Mouse (Mus musculus): ENCODE measurements at regions not wholly inside any gene's neighbourhood (a gene's known extent, or its start where the extent isn't known, plus 50 kb on each side); places are given as distances from the start of the nearest gene placed in this dataset.
A peak's percentile ranks its signal among the peaks of the same experiment; 100 is the strongest.

DNA sequence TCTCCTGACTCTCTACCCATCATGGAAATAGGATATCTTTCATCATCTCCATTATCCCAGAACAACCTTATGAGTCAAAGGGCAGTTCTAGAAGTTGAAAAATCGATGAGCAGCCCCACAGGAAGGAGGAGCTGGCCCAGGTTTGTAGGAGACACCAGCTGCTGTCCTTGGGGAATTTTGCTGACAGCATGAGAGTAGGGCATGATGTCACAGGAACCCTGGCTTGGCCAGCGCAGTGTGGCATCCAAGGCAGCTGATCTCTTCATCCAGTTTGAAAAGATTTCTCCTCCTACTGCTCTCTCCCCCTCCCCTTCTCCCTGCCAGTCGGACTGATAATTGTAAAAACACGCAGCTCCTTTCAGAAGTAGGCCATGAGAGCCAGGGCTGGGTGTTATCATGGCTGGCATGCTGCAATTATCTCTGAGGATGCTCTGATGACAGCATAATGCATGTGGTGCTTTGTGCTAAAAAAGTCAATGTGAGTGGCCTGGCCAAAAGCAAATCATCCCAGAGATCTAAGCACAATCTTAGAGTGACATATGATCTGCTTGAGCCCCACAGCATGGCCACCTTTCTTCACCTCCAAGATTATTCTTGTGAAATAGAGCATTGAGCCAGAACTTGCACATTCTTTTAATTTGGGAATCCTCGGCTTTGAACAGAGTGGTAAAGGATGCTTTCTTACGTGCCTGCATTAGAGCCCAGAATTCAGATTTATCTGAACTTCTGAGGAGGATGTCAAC is 54.2 kb downstream of the Gjd2 start:
- no peak for DNase-seq

DNA sequence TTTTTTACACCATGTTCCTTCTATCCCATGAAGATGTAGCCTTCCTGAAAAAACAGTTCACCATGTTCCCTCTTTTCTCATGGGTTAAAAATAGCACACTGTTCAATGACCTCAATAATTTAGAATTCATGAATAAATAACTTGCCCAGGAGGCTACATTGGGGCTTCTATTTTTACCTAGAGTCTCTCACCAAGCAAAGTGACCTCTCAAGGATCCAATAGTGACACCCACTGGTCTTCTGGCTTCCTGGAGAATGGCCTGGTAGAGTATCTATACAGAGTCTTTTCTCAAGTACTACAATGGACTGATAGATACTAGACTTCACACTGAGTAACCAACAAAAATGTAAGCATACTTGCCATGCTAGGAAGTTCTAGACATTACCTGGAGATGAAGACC is 60.9 kb downstream of the Gjd2 start:
- DNase-seq = no peak

DNA sequence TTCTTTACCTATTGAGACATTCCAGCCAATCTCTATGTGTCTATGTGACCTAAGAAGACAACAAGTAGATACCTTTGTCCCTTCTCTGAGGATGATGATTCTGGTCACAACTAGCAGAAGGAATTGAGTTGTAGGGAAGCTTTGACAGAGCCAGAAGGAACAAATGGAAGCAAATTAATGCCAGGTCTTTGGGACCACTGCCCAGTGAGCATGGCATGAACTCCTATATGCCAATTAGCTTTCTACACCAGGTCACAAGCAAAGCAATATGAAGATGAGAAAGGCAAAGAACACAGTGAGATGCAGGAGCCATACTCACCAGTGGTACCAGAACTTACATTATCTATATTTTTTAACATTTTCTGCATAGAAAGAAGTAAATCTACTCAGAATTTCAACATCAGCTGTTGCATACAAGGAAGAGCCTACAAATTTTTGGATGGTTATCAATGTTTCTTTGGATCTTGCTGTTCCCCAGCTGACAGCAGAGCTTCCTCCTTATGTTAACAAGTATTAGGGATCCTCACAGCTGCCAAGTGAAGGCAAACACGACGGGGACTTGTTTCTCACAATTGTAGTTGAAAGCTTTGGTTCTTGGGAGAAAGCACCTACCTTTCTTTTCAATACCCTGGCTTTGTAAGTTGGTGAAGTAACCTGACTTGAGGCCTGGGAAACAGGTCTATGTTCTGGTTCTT is 64.0 kb downstream of the Gjd2 start:
- DNase-seq = no peak

DNA sequence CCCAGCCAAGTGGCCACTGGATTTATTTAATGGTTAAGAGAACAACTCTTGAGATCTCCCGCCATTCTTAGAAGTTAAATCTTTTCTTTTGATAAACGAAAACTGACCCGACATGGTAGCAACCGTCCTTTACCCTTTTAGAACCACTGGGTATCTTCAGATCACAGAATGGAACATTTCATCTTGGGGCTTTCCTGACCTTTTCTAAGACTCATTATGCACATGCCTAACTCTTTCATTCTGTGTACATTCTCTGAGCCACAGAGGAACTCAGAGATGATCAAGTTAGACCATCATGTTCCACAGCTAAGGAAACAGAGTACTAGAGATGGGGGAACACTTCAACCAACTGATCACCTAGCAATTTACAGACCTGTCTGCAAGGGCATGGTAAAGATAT is 81.7 kb downstream of the Gjd2 start:
- DNase-seq = no peak

DNA sequence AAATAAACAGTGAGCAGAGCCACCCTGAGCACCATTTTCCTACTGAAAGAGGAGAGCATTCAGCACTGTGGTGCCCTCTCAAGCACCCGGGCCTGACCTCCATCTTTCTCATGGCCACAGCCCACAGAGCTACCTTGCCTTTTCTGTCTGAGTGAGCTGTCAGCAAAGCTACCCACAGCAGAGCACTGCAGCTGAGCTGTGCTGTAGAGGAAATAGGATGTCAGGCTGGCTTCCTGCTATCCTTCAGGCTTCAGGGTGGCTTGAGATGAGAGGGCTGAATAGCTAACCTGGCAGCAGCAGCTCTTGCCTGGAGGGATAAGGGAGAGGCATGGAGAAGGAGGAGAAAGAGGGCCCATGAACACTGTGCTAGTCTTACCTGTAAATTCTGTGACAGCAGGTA is 82.5 kb downstream of the Gjd2 start:
- DNase-seq = no peak

DNA sequence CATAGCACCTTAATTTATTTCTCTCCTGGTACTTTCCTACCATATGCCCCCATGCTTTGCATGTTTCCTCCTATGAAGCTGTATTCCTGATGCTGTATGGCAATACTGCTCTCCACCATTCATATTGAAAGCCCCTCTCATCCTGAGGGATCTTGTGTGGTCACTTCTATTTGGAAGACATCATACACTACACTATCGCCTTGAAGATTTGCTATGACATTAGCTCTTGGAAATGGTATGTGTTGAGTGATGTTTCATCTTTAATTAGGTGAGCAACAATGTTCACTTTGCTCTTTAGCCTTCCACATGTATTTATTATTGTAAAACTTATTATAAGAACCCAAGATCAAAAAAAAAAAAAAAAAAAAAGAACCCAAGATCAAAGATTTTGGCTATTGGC is 81.2 kb upstream of the Arhgap11a start:
- no peak for DNase-seq

DNA sequence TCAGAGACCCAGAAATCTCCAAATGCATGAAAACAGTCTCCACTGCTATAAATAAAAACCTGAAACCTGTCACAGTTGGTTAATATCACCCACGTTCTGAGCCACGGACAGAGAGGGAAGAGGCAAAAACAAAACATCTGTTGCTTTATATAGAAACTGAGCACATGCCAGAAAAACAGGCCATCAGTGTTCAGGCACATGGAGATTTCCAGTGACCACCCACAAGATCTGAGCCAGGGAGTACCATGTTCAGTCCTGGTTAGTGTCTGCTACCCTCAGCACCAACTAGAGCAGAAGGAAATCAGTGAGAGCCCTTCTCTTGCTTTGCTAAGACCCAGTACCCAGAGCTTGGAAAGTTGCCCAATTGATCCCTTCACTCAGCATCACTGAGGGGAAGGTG is 75.7 kb upstream of the Arhgap11a start:
- peak; percentile 4 for DNase-seq

DNA sequence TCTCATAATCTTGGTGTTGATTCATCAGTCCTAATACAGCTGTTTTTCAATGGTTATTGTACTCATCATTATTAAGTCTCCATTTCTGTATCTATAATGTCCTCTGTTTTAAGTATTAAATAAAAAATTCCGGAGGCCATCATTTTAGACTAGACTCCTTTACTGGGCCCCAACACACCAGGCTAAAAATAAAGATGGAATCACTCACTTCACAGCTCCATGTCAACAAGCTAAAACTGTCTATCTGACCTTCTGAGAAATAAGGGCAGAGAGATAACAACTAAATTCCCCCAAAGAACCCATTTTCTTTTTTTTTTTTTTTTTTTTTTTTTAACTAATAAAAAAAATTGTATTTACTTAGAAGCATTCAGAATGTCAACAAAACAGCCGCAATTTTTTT is 70.5 kb upstream of the Arhgap11a start:
- no peak for DNase-seq

DNA sequence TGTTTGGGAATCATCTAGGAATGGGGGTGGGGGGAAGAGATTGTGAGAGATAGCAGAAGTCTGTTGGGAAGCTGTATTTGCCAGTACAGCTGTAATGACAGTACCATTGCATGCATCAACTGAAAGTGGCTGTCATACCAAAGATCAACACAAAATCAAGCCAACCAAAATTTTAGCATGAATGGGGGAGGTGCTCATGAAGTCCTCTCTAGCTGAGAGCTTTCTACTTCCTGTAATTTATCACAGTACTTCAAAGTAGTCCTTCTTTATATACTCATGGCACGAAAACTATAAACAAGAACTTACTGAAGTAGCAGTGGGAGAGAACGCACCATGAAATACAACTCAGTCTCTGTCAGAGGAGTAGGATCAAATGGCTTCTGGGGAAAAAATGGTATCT is 65.8 kb upstream of the Arhgap11a start:
- peak; percentile 7 for DNase-seq

DNA sequence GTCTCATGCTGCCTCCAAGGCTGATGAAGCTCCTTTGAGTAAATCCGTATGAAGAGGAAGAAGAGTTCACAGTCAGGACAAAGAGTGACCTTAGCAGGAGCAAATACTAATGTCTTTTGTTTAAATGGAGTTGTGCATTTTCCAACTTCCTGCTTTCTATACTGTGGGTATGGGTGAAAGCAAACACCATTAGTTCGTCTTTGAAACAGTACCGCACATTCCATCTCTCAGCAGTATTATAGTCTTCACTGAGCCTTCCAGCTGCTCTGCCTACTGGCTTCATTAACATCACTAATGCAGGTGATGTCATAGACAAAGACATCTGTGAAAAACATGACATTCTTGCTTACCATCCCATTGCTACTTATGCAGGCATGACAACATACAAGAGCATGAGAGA is 62.7 kb upstream of the Arhgap11a start:
- DNase-seq = no peak

DNA sequence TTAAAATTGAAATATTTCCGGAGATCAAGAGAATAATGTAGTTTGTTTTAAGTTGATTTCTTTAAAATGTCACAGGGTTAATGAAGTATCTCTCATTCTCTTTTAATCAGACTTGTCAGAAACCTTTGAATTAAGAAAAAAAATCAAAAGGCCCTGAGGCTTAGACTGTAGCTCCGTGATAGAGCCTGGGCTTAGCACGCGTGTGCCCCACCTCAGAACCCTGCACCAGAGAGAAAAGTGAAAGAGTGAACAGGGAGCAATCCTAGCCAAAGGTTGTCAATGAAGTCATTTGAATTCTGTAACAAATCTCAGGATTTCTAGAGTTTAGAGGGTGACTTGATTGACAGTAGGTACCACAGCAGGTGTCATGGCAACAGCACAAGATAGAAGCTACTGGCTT is 61.0 kb upstream of the Arhgap11a start:
- DNase-seq = no peak

DNA sequence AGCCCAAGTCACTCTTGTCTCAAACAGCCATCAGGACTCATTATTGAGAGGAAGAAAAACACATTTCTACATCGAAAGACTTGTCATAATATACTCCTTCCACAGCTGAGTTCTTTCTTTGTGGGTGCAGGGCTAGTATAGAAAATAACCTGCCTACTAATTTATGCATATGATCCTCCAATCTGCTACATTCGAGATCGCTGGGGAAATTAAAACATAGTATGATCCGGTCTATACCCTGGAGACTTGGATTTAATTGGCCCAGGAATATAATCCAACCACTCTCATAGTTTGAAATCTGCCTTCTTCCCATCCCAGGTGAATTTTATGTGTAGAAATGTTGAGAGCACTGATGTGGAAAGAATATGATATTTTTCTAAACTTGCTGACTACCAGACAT is 60.2 kb upstream of the Arhgap11a start:
- DNase-seq = no peak

DNA sequence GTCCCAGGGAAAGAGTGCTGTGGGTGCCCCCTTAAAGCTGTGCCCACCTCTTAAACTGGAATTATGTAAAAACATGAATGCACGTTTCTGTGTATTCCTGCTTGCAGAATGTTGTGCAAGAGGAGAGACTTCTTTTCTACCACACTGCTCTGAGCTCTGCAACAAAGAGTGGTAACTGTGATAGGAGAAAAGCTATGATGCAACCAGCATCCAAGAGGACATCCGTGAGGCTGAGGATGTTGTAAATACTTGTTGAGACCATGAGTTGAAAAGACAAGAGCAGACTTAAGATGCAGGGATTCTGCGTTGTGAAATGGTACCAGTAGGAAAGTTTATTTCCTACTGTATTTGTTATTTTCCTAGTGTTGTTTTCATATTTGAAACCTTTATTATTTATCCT is 56.0 kb upstream of the Arhgap11a start:
- no peak for DNase-seq

DNA sequence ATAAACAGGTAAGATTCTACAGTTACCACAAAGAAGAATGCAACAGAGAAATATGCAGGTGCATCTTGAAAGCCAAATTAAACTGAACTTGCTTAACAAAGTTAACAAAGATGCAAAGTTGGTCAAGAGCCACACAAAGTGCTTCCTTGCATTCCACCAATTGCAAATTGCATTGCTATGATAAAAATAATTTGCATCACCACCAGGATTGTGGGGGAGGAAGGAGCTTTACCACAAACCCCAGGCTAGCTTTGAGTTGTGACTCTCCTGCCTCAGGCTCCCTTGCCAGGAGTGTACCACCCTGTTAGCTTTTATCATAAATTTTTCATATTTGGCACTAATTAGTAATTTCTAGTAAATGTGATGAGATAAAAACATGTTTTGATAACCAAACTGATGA is 55.4 kb upstream of the Arhgap11a start:
- DNase-seq = no peak

DNA sequence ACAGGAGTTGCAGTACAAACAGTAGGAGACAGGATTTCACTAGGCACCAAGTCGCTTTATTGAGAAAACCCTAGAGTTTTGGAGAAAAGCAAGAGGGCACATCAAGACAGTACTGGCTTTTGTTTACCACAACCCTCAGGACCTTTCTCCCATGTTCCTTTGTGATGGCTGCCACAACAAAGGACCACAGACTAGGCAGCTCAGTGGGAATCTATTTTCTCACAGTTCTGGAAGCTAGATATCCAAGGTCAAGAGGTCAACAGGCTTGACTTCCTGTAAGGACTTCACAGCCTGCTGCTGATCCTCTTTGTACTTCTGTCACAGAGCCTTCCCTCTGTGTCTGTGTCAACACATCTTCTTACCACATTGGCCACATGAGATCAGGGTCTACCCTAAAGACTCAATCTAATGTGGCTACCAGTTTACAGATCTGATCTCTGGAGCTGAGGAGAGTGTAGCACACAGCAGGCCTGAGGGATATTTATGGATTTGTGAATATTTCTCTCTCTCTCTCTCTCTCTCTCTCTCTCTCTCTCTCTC is 54.6 kb upstream of the Arhgap11a start:
- no peak for DNase-seq

DNA sequence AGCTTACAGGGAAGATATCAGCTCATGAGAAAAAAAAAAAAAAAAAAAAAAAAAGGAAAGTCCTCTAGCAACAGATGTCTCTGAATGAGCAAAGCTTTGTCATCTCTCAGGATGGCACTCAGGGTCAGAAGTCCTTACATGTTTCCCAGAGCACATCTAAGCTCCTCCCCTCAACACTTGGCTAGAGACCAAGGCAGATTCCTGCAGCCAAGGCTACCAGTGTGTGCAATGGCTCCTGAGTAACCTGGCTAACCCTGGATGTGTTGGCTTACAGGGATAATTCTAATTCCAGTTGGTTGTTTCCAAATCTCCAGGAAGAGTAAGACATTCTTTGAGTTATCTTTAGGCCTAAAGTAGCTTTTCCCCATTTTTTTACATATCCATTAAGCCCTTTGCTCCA is 53.9 kb upstream of the Arhgap11a start:
- DNase-seq = peak; percentile 23

DNA sequence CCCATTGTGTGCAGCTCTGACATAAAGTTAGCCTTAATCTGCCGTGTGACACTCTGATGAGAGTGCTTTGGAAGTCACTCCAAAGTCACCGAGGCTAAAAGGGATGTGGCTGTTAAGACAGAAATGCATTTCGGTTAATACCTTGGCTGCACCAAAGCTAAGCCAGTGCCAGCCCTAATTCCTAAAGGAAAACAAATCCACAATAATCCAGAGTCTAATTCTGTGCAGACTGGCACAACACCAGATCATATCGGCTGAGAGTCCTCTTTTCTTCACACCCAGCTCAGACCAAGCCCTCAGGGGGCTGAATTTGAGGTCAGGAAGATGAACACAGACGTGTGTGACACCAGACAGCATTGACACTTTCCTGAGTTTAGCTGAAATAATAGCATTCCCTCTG is 52.0 kb upstream of the Arhgap11a start:
- DNase-seq = no peak

DNA sequence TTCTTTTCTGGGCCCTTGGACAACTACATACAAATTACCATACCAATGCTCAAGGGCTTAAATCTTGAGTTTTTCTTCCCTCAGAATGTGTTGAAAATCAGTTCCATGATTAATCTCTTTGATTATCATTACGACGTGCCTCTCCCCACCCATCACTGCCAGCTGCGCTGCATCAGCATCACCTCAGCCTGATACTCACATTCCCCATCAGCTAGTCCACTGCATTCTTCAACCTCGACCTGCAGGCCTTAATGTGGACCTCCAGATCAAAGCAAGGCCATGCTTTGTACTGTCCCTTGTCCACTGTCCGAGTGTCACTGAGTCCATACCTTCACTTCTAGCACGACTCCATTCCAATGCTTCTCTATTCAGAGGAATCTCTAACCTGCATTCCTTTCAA is 50.3 kb upstream of the Arhgap11a start:
- no peak for DNase-seq
